Mouse (Mus musculus) common myeloid progenitor, adult 5-6 weeks (primary cell): ENCODE data around the gene Dld. TPM values are rescaled to one million over a fixed set of nuclear protein-coding genes. Genes with fewer than 3 reads are reported as not detected.

Source experiments
- ATAC-seq: replicated peaks from 2 replicates; pipeline ENCODE4 v1.8.0; 2016; ENCODE audit warnings: low read depth, mild to moderate bottlenecking, moderate TSS enrichment, inconsistent platforms; ENCODE audit not compliant: poor library complexity, severe bottlenecking
- total RNA-seq: library from RNA; stranded (forward); fragments of 200-1000, 187-1606 nt; gene quantifications from 2 replicates; pipeline ENCODE4 v1.2.3, GENCODE M21; 2017

Dld gene
- total RNA-seq = 154 and 160 TPM in 2 replicates

- peak; percentile 99 for ATAC-seq
These were observed at the start of gene Dld for GRCm38 (mm10) chr12:31350944-31351928. TSS of gene Dld (minus strand) at chr12:31351453.

- ATAC-seq = no peak
These were observed 49.6 kb upstream of the Dld start for GRCm38 (mm10) chr12:31400821-31401220.

GRCm38 (mm10) chr12:31397709-31398108 lies 46.5 kb upstream of the Dld start:
- no peak for ATAC-seq

GRCm38 (mm10) chr12:31395895-31396294 lies 44.6 kb upstream of the Dld start:
- ATAC-seq = no peak

GRCm38 (mm10) chr12:31391696-31392095 lies 40.4 kb upstream of the Dld start:
- no peak for ATAC-seq

DNA sequence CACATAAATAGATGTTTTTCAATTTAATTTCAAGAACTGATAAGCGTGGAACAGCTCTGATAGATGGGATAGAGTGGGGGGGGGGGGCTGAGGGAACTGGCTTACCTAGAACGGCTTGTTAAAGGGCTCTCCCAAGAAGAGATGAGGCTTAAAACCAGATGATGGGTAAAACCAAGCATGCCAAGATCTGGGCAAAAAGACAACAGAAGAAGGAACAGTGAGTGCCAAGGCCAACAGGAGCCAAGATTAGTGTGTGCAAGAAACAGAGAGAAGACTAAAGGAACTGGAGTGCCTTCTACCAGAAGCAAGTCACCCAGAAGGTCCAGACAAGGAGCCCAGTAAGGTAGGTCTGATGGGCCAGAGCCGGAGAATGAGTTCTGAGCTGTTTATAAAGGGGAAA lies 39.3 kb upstream of the Dld start, which contains the start of gene Slc26a3:
Gene Slc26a3, plus strand, starts transcription at position 301 of the 400 bp plus-strand sequence.
- no peak for ATAC-seq

DNA sequence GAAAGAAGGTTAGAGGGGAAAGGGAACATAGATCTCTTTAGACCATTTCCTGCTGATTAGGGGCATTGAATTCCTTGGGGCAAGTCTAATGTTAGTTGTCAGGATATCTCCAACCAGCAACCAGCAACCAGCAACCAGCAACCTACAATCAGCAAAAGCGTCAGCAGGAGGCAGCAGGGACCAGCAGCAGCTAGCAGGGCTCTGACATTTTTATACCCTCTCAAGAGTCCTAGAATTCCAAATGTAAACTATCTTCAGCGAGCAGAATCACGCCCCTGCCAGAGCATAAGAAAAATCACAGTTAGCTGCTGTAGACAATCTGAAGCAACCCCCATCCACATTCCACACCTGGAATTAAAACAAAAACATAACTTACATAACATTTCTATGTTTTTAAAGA lies 36.0 kb upstream of the Dld start:
- no peak for ATAC-seq

- ATAC-seq = no peak
These were observed 31.2 kb upstream of the Dld start for GRCm38 (mm10) chr12:31382451-31382850.

DNA sequence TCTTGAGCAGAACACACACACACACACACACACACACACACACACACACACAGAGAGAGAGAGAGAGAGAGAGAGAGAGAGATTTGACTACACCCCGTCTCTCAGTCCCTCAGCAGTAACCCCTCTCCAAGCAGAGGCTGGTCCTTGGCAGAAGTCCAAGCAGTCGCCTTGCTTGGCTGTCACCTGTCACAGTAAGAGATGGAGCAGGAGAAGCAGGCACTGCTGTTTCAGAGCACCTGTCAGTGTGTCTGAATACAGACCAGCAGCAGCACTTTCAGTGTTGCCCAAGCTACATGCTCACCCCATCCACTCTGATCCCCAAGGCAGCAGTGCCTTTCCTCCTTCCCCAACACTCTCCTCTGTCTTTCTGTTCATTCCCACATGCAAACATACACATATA lies 29.6 kb upstream of the Dld start:
- no peak for ATAC-seq

DNA sequence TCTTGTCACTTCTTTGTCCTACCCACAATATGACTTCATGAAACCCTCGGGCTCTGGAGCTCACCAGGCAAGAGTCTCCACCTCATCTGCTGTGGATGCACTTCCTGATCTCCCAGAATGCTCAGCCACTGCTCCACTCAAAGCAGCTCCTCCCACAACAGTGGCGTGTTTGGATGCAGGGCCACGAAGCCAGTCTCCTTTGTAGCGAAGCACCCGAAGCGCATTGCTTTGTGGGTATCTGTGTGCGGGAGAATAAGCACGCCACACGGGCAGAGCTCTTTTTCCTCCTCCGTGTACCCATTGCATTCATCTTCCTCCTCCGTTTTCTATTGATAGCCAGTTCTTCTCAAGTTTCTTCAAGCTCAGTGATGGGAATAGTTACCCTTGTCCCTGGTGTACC lies 26.0 kb upstream of the Dld start:
- ATAC-seq = no peak

DNA sequence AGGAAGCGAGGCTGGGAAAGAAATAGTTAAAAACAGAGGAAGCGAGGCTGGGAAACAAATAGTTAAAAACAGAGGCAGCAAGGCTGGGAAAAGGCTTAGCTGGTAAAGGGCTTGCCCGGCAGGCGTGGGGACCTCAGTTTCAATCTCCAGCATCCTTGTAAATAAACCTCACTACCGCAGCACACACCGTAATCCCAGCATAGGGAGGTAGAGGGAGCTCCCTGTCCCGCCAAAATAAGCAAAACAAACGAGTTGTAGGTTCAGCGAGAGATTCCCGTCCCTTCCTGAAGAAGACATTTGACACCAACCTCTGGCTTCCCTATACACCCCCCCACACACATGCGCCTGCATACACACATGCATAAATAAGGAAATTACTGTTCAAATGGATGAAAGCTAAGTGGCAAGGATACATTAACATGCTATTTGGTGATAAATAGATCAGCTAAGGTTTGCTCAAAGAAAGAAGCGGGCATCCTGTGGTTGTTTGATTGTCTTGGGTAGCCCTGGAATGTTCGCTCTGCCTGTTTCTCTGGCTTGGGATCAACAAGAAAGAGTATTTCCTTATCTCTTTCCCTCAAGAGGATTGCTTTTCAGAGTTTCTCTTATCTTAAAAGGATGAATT lies 25.2 kb upstream of the Dld start:
- ATAC-seq = peak; percentile 30; the same call in 1 of the 2 replicates

- ATAC-seq = no peak
These were observed 24.0 kb upstream of the Dld start for GRCm38 (mm10) chr12:31375283-31375615.

- ATAC-seq = peak; percentile 85
These were observed 23.5 kb upstream of the Dld start for GRCm38 (mm10) chr12:31374603-31375282.

GRCm38 (mm10) chr12:31369656-31370055 lies 18.4 kb upstream of the Dld start:
- ATAC-seq = no peak

DNA sequence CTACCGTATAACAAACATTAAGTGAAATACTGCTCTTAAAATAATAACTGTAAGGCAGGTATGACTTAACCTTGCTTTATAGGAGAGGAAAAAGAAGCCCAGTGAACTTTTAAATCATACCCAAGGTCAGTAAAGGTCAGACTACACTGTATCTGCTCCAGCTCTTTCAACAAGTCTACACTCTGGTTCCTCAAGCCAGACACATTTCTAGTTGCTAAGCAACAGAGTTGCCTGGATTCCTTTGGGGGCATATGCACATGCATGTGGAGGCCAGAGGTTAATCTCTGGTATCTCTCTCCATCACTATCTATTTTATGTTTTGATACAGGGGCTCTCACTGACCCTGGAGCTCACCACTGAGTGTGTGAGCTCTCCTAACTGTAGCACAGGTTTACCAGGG lies 17.9 kb upstream of the Dld start:
- ATAC-seq = no peak

GRCm38 (mm10) chr12:31367721-31368120 lies 16.5 kb upstream of the Dld start:
- ATAC-seq = no peak

- ATAC-seq = no peak
These were observed 15.2 kb upstream of the Dld start for GRCm38 (mm10) chr12:31366428-31366827.

GRCm38 (mm10) chr12:31350191-31350943 lies 886 bp downstream of the Dld start:
- ATAC-seq = peak; percentile 27

GRCm38 (mm10) chr12:31333261-31333660 lies 18.0 kb downstream of the Dld start:
- ATAC-seq = no peak

DNA sequence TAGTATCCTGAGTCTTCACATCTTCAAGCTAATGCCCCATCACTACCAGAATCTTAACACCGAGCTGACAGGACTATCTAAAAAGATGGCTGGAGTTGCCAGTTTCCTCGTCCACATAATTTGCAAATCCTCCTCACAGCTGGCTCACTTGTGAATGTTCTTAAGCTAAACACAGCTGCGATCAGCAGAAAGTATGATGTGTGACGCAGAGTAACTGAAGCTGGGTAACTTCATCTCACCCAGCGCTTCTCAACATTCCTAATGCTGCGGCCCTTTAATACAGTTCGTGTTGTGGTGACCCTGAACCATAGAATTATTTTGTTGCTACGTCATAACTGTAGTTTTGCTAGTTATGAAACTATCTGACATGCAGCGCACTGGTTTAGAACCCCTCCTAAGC lies 24.1 kb downstream of the Dld start:
- no peak for ATAC-seq
